Mouse (Mus musculus) heart, embryonic 11.5 days (tissue): Measurements from ENCODE around the gene BC028528. TPM values are rescaled to one million over a fixed set of nuclear protein-coding genes. Genes with fewer than 3 reads are reported as not detected.
"Not testable (repeated sequence)": the region's sequence is repeated elsewhere in the genome, so short reads cannot be mapped to it uniquely, and the experiment has no call there.

Experiments used
- ATAC-seq: fragments of 200-750 bp; cut with Nextera tagmentation; replicated peaks from 2 replicates; pipeline ENCODE4 v1.8.0; 2017; ENCODE audit warnings: moderate library complexity; ENCODE audit not compliant: insufficient number of reproducible peaks, low FRiP score, low TSS enrichment
- H3K27ac ChIP-seq: fragments of 300-500 bp; sonication (generic); 2 replicates; pipeline ENCODE4 v1.5.1; 2014; ENCODE audit warnings: mild to moderate bottlenecking, low read depth, low read length
- H3K27me3 ChIP-seq: fragments of 300-500 bp; sonication (generic); 2 replicates; pipeline ENCODE4 v1.6.1; 2014; ENCODE audit warnings: mild to moderate bottlenecking, low read length, mixed read lengths; ENCODE audit not compliant: control insufficient read depth, insufficient read depth
- H3K36me3 ChIP-seq: fragments of 300-500 bp; sonication (generic); 2 replicates; pipeline ENCODE4 v1.6.1; 2014; ENCODE audit warnings: mild to moderate bottlenecking, low read length, moderate library complexity, mixed read lengths; ENCODE audit not compliant: control insufficient read depth, insufficient read depth
- H3K4me1 ChIP-seq: fragments of 300-500 bp; sonication (generic); 2 replicates; pipeline ENCODE4 v1.6.1; 2014; ENCODE audit warnings: low read length; ENCODE audit not compliant: control insufficient read depth, insufficient read depth
- H3K4me2 ChIP-seq: fragments of 300-500 bp; sonication (generic); 2 replicates; pipeline ENCODE4 v1.6.1; 2014; ENCODE audit warnings: mild to moderate bottlenecking, moderate library complexity
- H3K4me3 ChIP-seq: fragments of 300-500 bp; sonication (generic); 2 replicates; pipeline ENCODE4 v1.5.1; 2014; ENCODE audit warnings: low read depth, low read length
- H3K9ac ChIP-seq: fragments of 300-500 bp; sonication (generic); 2 replicates; pipeline ENCODE4 v1.6.1; 2014; ENCODE audit warnings: mild to moderate bottlenecking, low read depth, low read length, moderate library complexity
- H3K9me3 ChIP-seq: fragments of 300-500 bp; sonication (generic); replicated peaks from 2 replicates; pipeline ENCODE4 v1.6.1; 2016; ENCODE audit warnings: low read length; ENCODE audit not compliant: control insufficient read depth
- WGBS: fragments of 180-500 bp; shearing (Covaris S2); extraction: QIAGEN DNeasy Blood & Tissue Kit; methylation state at CpG from one replicate; pipeline ENCODE4 v1.1.7; 2014; ENCODE audit not compliant: insufficient replicate concordance; 5-methylcytosine and 5-hydroxymethylcytosine counted together
- polyA plus RNA-seq: library from polyadenylated mRNA; unstranded; fragments of >200 nt; fragmentation: Nextera tagmentation; extraction: Ambion mirVana; gene quantifications from 2 replicates; pipeline ENCODE4 v1.2.1, GENCODE M21; 2014

Gene BC028528
- polyA plus RNA-seq, 1 experiment from 2014 or later = 29.3 TPM

GRCm38 (mm10) chr3:95902643-95903042 is 10.8 kb upstream of the BC028528 start:
- H3K27ac ChIP-seq = 0 out of 2 replicates have a peak overlapping the region, but pooled peaks have one; percentile 41
- no peaks in the 10 kb centered on the region for H3K9me3 ChIP-seq
- ATAC-seq = no peak
- no peaks in the 10 kb centered on the region for H3K27me3 ChIP-seq
- peak overlapping the region; percentile 39 for H3K9ac ChIP-seq
- 37% methylated on average over 6 of the region's 6 CpGs for WGBS
- no peaks in the 10 kb centered on the region for H3K36me3 ChIP-seq
- H3K4me1 ChIP-seq = peaks cover 35% of the 10 kb centered on the region
- H3K4me3 ChIP-seq = no peak overlapping the region; the same call in 1 of the 2 replicates
- H3K4me2 ChIP-seq = peak overlapping the region; percentile 90

DNA sequence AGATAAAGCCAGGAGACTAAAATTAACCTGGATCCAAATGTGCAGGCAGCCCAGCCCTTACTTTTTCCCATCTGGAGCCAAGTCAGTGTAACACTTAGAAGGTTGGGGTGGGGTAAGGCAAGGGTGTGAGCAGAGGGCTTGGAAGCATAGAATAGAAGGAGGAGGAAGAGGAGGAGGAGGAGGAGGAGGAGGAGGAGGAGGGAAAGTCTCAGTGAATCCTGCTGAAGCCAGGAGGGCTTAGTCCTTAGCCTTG is 10.5 kb upstream of the BC028528 start:
- H3K9me3 ChIP-seq = no peaks in the 10 kb centered on the region
- H3K4me3 ChIP-seq = 0 out of 2 replicates have a peak overlapping the region, but pooled peaks have one; percentile 2
- H3K27ac ChIP-seq = 0 out of 2 replicates have a peak overlapping the region, but pooled peaks have one; percentile 41
- peaks cover 35% of the 10 kb centered on the region for H3K4me1 ChIP-seq
- H3K9ac ChIP-seq = peak overlapping the region; percentile 39
- H3K36me3 ChIP-seq = no peaks in the 10 kb centered on the region
- ATAC-seq = no peak
- peak overlapping the region; percentile 90 for H3K4me2 ChIP-seq
- H3K27me3 ChIP-seq = no peaks in the 10 kb centered on the region

DNA sequence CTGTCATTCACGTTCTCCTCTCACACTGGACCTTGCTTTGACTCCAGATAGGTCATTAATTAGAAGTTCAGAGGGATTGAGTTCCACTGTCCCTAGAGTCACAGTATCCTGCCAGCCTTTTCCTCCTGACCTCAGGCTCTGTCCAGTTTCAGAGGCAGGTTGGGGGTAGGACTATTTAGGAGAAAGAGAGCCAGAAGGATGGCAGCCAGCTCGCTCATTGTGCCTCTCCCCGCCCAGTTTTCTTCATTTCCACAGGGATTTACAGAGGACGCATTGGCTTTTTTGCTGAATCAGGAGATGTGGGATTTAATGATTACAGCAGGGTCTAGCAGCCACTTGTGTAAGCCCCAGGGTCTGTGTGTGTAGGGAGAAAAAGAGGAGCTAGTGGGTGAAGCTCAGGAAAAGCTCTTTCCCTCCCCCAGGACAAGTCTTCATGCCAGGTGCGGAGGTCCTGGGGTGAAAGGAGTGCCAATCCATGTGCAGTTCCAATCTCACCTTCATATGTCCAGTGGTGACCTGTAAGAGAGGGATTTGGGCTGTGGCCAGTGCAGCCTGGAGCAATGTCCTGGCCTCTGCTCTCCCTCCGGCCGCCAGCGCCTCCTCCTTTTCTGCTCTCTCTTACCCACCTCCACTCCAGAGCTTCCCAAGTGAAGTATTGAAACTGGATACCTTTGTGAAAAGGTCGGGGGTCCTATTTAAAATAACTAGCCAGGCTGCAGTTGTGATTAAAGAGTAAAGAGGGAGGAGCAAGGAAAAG is 10.0 kb upstream of the BC028528 start:
- Histone ChIP-seq H3K36me3 (no peaks in the 10 kb centered on the region), H3K27me3 (no peaks in the 10 kb centered on the region), H3K9ac (peak overlapping the region; percentile 39; the same call in 1 of the 2 replicates), H3K4me2 (peak overlapping the region; percentile 90), H3K4me1 (peaks cover 35% of the 10 kb centered on the region), H3K4me3 (no peak overlapping the region), H3K27ac (0 out of 2 replicates have a peak overlapping the region, but pooled peaks have one; percentile 41), H3K9me3 (no peaks in the 10 kb centered on the region)
- no peak for ATAC-seq
- WGBS = 63% methylated on average over 9 of the region's 9 CpGs

DNA sequence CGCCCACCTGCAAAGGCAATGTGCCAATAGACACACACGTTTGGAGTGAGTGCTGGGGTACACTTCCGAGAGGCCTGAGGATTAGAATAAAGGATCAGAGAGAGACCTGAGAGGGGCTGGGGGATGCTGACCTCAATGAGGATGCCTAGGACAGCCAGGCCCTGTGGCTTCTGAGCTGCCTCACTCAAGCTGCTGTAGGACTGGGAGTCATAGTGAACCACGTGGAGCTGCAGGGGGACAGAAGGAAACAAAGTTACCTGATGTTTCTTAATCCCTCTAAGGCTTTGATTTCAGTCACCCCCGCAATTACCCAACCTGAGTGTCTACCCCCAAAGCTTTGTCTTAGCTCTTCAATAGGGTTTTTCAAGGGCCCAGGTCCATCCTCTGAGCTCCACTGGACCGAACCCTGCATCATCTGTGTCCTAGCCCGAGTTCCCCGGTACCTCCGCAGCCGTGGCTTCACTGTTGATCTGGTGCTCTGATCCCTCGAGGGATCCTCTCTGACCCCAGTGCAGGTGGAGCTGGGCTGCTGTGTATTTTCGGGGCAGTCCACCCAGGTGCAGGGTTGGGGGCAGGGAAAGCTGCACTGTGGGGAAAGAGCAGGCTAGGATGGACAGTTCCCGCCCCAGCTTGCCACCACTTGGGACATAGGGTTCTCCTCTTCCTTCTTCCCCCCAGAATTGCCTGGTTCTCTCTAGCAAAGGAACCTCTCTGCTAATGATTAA is 8.2 kb upstream of the BC028528 start:
- ATAC-seq = no peak
- H3K4me2 ChIP-seq = no peak overlapping the region

DNA sequence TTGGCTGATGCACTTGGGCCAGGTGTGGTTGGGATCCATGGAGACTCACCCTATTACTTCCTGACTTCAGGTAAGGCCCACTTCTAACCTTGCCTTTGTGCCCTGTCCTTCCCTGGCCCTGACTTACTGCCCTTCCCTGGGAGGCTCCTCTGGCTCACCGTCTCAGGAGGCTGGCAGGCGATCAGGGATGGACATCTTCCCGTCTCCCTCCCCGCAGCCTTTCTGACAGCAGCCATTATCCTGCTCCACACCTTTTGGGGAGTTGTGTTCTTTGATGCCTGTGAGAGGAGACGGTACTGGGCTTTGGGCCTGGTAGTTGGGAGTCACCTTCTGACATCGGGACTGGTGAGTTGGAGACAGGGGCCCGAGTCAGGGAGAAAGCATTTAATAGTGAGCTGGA is 3.7 kb upstream of the BC028528 start:
- not testable (repeated sequence) for H3K4me3 ChIP-seq, H3K9ac ChIP-seq, H3K4me2 ChIP-seq, H3K9me3 ChIP-seq, ATAC-seq, H3K27me3 ChIP-seq, H3K27ac ChIP-seq, H3K36me3 ChIP-seq
- 83% methylated on average over 7 of the region's 7 CpGs for WGBS
- H3K4me1 ChIP-seq = peaks cover 14% of the 10 kb centered on the region

More for the DNA sequence above, 8.2 kb upstream of the BC028528 start:
- H3K27ac ChIP-seq = no peak overlapping the region
- H3K4me3 ChIP-seq = no peak overlapping the region
- no peaks in the 10 kb centered on the region for H3K9me3 ChIP-seq
- no peaks in the 10 kb centered on the region for H3K27me3 ChIP-seq
- H3K9ac ChIP-seq = no peak overlapping the region
- 81% methylated on average over 13 of the region's 13 CpGs for WGBS
- peaks cover 26% of the 10 kb centered on the region for H3K4me1 ChIP-seq
- no peaks in the 10 kb centered on the region for H3K36me3 ChIP-seq

- Histone ChIP-seq H3K4me3 (peak overlapping the region; percentile 55), H3K27ac (peak overlapping the region; percentile 86), H3K9me3 (no peaks in the 10 kb centered on the region), H3K27me3 (no peaks in the 10 kb centered on the region), H3K4me1 (peaks cover 14% of the 10 kb centered on the region), H3K9ac (peak overlapping the region; percentile 79), H3K4me2 (peak overlapping the region; percentile 81), H3K36me3 (no peaks in the 10 kb centered on the region)
- ATAC-seq = no peak
- WGBS = 10% methylated on average over 16 of the region's 16 CpGs
These were observed 2.7 kb upstream of the BC028528 start for GRCm38 (mm10) chr3:95894317-95895160.

GRCm38 (mm10) chr3:95893606-95894316 is 2.0 kb upstream of the BC028528 start, which contains the start of gene Aph1a:
Gene Aph1a (plus strand): TSS chr3:95893969.
- peak; percentile 95 for ATAC-seq
- under 1% methylated on average over 24 of the region's 43 CpGs for WGBS

DNA sequence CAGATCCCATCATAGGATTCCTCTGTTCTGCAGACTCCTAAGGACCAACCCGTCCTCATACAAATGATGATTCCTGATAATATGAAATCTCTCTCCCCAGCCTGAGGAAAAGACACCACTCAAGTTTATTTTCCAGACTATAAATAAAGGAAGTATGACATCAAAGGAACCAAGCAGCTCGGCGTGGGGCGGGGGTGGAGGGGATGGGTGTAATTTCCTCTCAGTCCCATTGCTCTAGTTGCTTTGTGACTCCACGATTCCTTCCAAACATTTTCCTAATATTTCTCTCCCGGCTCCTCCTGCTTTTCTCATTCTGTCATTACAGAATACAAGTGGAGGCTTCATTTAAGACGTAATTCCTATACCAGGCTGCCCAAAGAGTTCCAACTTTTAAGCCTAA is 1.3 kb upstream of the BC028528 start:
- H3K27ac ChIP-seq = peak overlapping the region; percentile 86
- no peaks in the 10 kb centered on the region for H3K9me3 ChIP-seq
- WGBS = 20% methylated on average over 7 of the region's 7 CpGs
- peaks cover 14% of the 10 kb centered on the region for H3K4me1 ChIP-seq
- H3K27me3 ChIP-seq = no peaks in the 10 kb centered on the region
- no peaks in the 10 kb centered on the region for H3K36me3 ChIP-seq
- no peak for ATAC-seq
- peak overlapping the region; percentile 65 for H3K4me2 ChIP-seq
- H3K9ac ChIP-seq = peak overlapping the region; percentile 79
- peak overlapping the region; percentile 55 for H3K4me3 ChIP-seq

More at GRCm38 (mm10) chr3:95893606-95894316, 2.0 kb upstream of the BC028528 start, which contains the start of gene Aph1a:
- Histone ChIP-seq H3K4me1 (peaks cover 14% of the 10 kb centered on the region), H3K27ac (peak within 1 kb of the TSS; percentile 86), H3K4me2 (peak within 1 kb of the TSS; percentile 81), H3K9ac (peak within 1 kb of the TSS; percentile 79), H3K4me3 (peak within 1 kb of the TSS; percentile 55)
- not testable (repeated sequence) for H3K9me3 ChIP-seq, H3K27me3 ChIP-seq, H3K36me3 ChIP-seq
